Mouse (Mus musculus) spleen, adult 2 months (tissue): ENCODE data around the gene Apoc4.

Experiments used
- CTCF ChIP-seq: fragments of 200-500 bp; IDR thresholded peaks from 2 replicates; pipeline ENCODE4 v1.5.1; 2011; ENCODE audit warnings: mild to moderate bottlenecking, inconsistent platforms; ENCODE audit not compliant: insufficient read depth, insufficient read length, insufficient replicate concordance; ENCODE audit errors: extremely low read depth
- POLR2A ChIP-seq: fragments of 200-500 bp; IDR thresholded peaks from 2 replicates; pipeline ENCODE4 v1.6.1; 2011; ENCODE audit warnings: low read depth, low read length, inconsistent platforms

DNA sequence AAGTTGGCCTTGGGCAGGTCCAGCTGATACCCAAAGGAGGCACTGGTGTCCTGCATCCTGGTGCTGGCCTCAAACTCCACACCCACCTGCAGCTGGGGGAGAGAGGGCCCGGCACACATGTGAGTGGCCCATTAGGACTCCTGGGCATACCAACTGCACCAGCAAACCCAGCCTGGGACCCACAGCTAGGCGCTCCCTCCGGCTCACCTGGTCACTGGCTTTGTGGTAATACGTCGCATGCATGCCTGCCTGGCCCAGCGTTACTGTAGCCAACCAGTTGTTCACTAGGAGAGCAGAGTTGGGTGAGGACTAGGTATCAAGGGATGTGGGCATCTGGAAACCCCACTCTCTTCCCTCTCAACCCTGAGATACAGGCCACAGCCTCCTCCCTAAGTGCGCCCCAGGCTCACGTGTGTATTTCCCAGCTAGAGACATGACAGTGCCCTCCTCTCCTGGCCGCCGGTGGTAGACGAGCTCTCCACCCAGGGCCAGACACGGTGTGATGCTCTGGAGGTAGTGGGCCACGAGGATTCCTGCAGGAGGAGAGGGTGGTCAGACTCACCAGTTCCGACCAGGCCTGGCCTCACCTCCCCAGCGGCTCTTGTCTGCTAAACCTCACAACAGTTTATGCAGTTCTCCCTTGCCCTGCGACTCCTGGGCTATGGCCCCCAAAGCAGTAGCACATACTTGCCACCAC lies 21.7 kb upstream of the Apoc4 start:
- TF ChIP-seq CTCF (no peak), POLR2A (no peak)
